Mouse (Mus musculus): ENCODE results near the gene Eftud2. TPM values are rescaled to one million over a fixed set of nuclear protein-coding genes. Genes with fewer than 3 reads are reported as not detected.

The Eftud2 gene
- polyA plus RNA-seq, 1 experiment from 2014 or later: 87.3 TPM

GRCm38 (mm10) chr11:102858951-102859350 is 21.8 kb downstream of the Eftud2 start:
- no peak overlapping the region for H3K4me2 ChIP-seq (ENCODE audit: low read depth, low read length)
- peaks cover 45% of the 10 kb centered on the region for H3K36me3 ChIP-seq (ENCODE audit: control insufficient read depth, insufficient read depth)
- H3K4me1 ChIP-seq (ENCODE audit: control insufficient read depth, low read depth, low read length): no peaks in the 10 kb centered on the region
- 87% methylated on average over 11 of the region's 11 CpGs for WGBS (ENCODE audit: insufficient replicate concordance)
- H3K9ac ChIP-seq (ENCODE audit: low read depth, low read length): no peak overlapping the region
- no peaks in the 10 kb centered on the region for H3K9me3 ChIP-seq (replicated peaks; ENCODE audit: control insufficient read depth, low read length)
- no peak overlapping the region for H3K4me3 ChIP-seq (ENCODE audit: low read depth, low read length)
- no peak overlapping the region for H3K27ac ChIP-seq (ENCODE audit: low read length)
- H3K27me3 ChIP-seq (ENCODE audit: control insufficient read depth, insufficient read depth, low read depth, low read length): no peaks in the 10 kb centered on the region
- ATAC-seq (ENCODE audit: low read depth): no peak

GRCm38 (mm10) chr11:102855941-102856340 is 24.8 kb downstream of the Eftud2 start:
- WGBS (ENCODE audit: insufficient replicate concordance): 77% methylated on average over 6 of the region's 6 CpGs
- Histone ChIP-seq H3K9me3 (replicated peaks; ENCODE audit: control insufficient read depth, low read length) (no peaks in the 10 kb centered on the region), H3K27me3 (ENCODE audit: control insufficient read depth, insufficient read depth, low read depth, low read length) (no peaks in the 10 kb centered on the region), H3K4me2 (ENCODE audit: low read depth, low read length) (no peak overlapping the region), H3K36me3 (ENCODE audit: control insufficient read depth, insufficient read depth) (peaks cover 33% of the 10 kb centered on the region), H3K4me1 (ENCODE audit: control insufficient read depth, low read depth, low read length) (no peaks in the 10 kb centered on the region), H3K4me3 (ENCODE audit: low read depth, low read length) (no peak overlapping the region), H3K9ac (ENCODE audit: low read depth, low read length) (no peak overlapping the region), H3K27ac (ENCODE audit: low read length) (no peak overlapping the region)
- ATAC-seq (ENCODE audit: low read depth): no peak

- H3K4me1 ChIP-seq (ENCODE audit: control insufficient read depth, low read depth, low read length): no peaks in the 10 kb centered on the region
- no peaks in the 10 kb centered on the region for H3K27me3 ChIP-seq (ENCODE audit: control insufficient read depth, insufficient read depth, low read depth, low read length)
- no peaks in the 10 kb centered on the region for H3K9me3 ChIP-seq (replicated peaks; ENCODE audit: control insufficient read depth, low read length)
- ATAC-seq (ENCODE audit: low read depth): no peak
- H3K4me3 ChIP-seq (ENCODE audit: low read depth, low read length): no peak overlapping the region
- H3K27ac ChIP-seq (ENCODE audit: low read length): no peak overlapping the region
- H3K9ac ChIP-seq (ENCODE audit: low read depth, low read length): no peak overlapping the region
- H3K4me2 ChIP-seq (ENCODE audit: low read depth, low read length): no peak overlapping the region
- H3K36me3 ChIP-seq (ENCODE audit: control insufficient read depth, insufficient read depth): peaks cover 34% of the 10 kb centered on the region
These were observed 27.0 kb downstream of the Eftud2 start for GRCm38 (mm10) chr11:102853760-102854159.

GRCm38 (mm10) chr11:102851883-102852282 is 28.9 kb downstream of the Eftud2 start:
- no peak overlapping the region for H3K4me3 ChIP-seq (ENCODE audit: low read depth, low read length)
- H3K4me2 ChIP-seq (ENCODE audit: low read depth, low read length): no peak overlapping the region
- H3K27me3 ChIP-seq (ENCODE audit: control insufficient read depth, insufficient read depth, low read depth, low read length): no peaks in the 10 kb centered on the region
- H3K9ac ChIP-seq (ENCODE audit: low read depth, low read length): no peak overlapping the region
- no peak overlapping the region for H3K27ac ChIP-seq (ENCODE audit: low read length)
- H3K9me3 ChIP-seq (replicated peaks; ENCODE audit: control insufficient read depth, low read length): no peaks in the 10 kb centered on the region
- no peaks in the 10 kb centered on the region for H3K4me1 ChIP-seq (ENCODE audit: control insufficient read depth, low read depth, low read length)
- H3K36me3 ChIP-seq (ENCODE audit: control insufficient read depth, insufficient read depth): peaks cover 45% of the 10 kb centered on the region
- WGBS (ENCODE audit: insufficient replicate concordance): 68% methylated on average over 5 of the region's 5 CpGs
- ATAC-seq (ENCODE audit: low read depth): no peak

GRCm38 (mm10) chr11:102845926-102846325 is 34.9 kb downstream of the Eftud2 start:
- H3K4me2 ChIP-seq (ENCODE audit: low read depth, low read length): no peak overlapping the region
- no peak overlapping the region for H3K27ac ChIP-seq (ENCODE audit: low read length)
- WGBS (ENCODE audit: insufficient replicate concordance): 88% methylated on average over 10 of the region's 10 CpGs
- no peaks in the 10 kb centered on the region for H3K27me3 ChIP-seq (ENCODE audit: control insufficient read depth, insufficient read depth, low read depth, low read length)
- peaks cover 71% of the 10 kb centered on the region for H3K36me3 ChIP-seq (ENCODE audit: control insufficient read depth, insufficient read depth)
- H3K4me1 ChIP-seq (ENCODE audit: control insufficient read depth, low read depth, low read length): no peaks in the 10 kb centered on the region
- no peaks in the 10 kb centered on the region for H3K9me3 ChIP-seq (replicated peaks; ENCODE audit: control insufficient read depth, low read length)
- no peak for ATAC-seq (ENCODE audit: low read depth)
- H3K9ac ChIP-seq (ENCODE audit: low read depth, low read length): no peak overlapping the region
- H3K4me3 ChIP-seq (ENCODE audit: low read depth, low read length): no peak overlapping the region

- ATAC-seq (ENCODE audit: low read depth): no peak
- Histone ChIP-seq H3K27ac (ENCODE audit: low read length) (no peak overlapping the region), H3K36me3 (ENCODE audit: control insufficient read depth, insufficient read depth) (peaks cover 36% of the 10 kb centered on the region), H3K9me3 (replicated peaks; ENCODE audit: control insufficient read depth, low read length) (no peaks in the 10 kb centered on the region), H3K4me1 (ENCODE audit: control insufficient read depth, low read depth, low read length) (no peaks in the 10 kb centered on the region), H3K4me3 (ENCODE audit: low read depth, low read length) (no peak overlapping the region), H3K27me3 (ENCODE audit: control insufficient read depth, insufficient read depth, low read depth, low read length) (no peaks in the 10 kb centered on the region), H3K9ac (ENCODE audit: low read depth, low read length) (no peak overlapping the region), H3K4me2 (ENCODE audit: low read depth, low read length) (no peak overlapping the region)
- 77% methylated on average over 9 of the region's 9 CpGs for WGBS (ENCODE audit: insufficient replicate concordance)
These were observed 42.1 kb downstream of the Eftud2 start for GRCm38 (mm10) chr11:102838616-102839150.

GRCm38 (mm10) chr11:102838126-102838525 is 42.7 kb downstream of the Eftud2 start:
- no peak for ATAC-seq (ENCODE audit: low read depth)
- Histone ChIP-seq H3K9me3 (replicated peaks; ENCODE audit: control insufficient read depth, low read length) (no peaks in the 10 kb centered on the region), H3K27me3 (ENCODE audit: control insufficient read depth, insufficient read depth, low read depth, low read length) (no peaks in the 10 kb centered on the region), H3K4me3 (ENCODE audit: low read depth, low read length) (no peak overlapping the region), H3K9ac (ENCODE audit: low read depth, low read length) (no peak overlapping the region), H3K27ac (ENCODE audit: low read length) (no peak overlapping the region), H3K4me1 (ENCODE audit: control insufficient read depth, low read depth, low read length) (no peaks in the 10 kb centered on the region), H3K36me3 (ENCODE audit: control insufficient read depth, insufficient read depth) (peaks cover 32% of the 10 kb centered on the region), H3K4me2 (ENCODE audit: low read depth, low read length) (no peak overlapping the region)
- 81% methylated on average over 2 of the region's 2 CpGs for WGBS (ENCODE audit: insufficient replicate concordance)

GRCm38 (mm10) chr11:102837385-102837784 is 43.4 kb downstream of the Eftud2 start:
- Histone ChIP-seq H3K27ac (ENCODE audit: low read length) (no peak overlapping the region), H3K4me2 (ENCODE audit: low read depth, low read length) (no peak overlapping the region), H3K9ac (ENCODE audit: low read depth, low read length) (no peak overlapping the region), H3K4me1 (ENCODE audit: control insufficient read depth, low read depth, low read length) (no peaks in the 10 kb centered on the region), H3K9me3 (replicated peaks; ENCODE audit: control insufficient read depth, low read length) (no peaks in the 10 kb centered on the region), H3K27me3 (ENCODE audit: control insufficient read depth, insufficient read depth, low read depth, low read length) (no peaks in the 10 kb centered on the region), H3K4me3 (ENCODE audit: low read depth, low read length) (no peak overlapping the region), H3K36me3 (ENCODE audit: control insufficient read depth, insufficient read depth) (peaks cover 29% of the 10 kb centered on the region)
- WGBS (ENCODE audit: insufficient replicate concordance): 67% methylated on average over 1 of the region's 1 CpGs
- no peak for ATAC-seq (ENCODE audit: low read depth)

- Histone ChIP-seq H3K27me3 (ENCODE audit: control insufficient read depth, insufficient read depth, low read depth, low read length) (no peaks in the 10 kb centered on the region), H3K9ac (ENCODE audit: low read depth, low read length) (no peak overlapping the region), H3K4me3 (ENCODE audit: low read depth, low read length) (no peak overlapping the region), H3K9me3 (replicated peaks; ENCODE audit: control insufficient read depth, low read length) (no peaks in the 10 kb centered on the region), H3K4me1 (ENCODE audit: control insufficient read depth, low read depth, low read length) (no peaks in the 10 kb centered on the region), H3K4me2 (ENCODE audit: low read depth, low read length) (no peak overlapping the region), H3K36me3 (ENCODE audit: control insufficient read depth, insufficient read depth) (peaks cover 22% of the 10 kb centered on the region), H3K27ac (ENCODE audit: low read length) (no peak overlapping the region)
- ATAC-seq (ENCODE audit: low read depth): no peak
- 77% methylated on average over 9 of the region's 9 CpGs for WGBS (ENCODE audit: insufficient replicate concordance)
These were observed 44.6 kb downstream of the Eftud2 start for GRCm38 (mm10) chr11:102836146-102836545.

All from liver, embryonic 16.5 days (tissue).